Mouse (Mus musculus) bone marrow, adult 2 months (tissue): ENCODE data around the gene Hist1h1d.

ENCODE experiments used
- CTCF ChIP-seq: fragments of 200-500 bp; IDR thresholded peaks from 2 replicates; pipeline ENCODE4 v1.5.1; 2011; ENCODE audit warnings: low read length, control low read depth; ENCODE audit not compliant: control insufficient read depth, insufficient read depth
- POLR2A ChIP-seq: fragments of 200-500 bp; IDR thresholded peaks from 2 replicates; pipeline ENCODE4 v1.6.1; 2011; ENCODE audit warnings: low read depth, mild to moderate bottlenecking, control low read depth, low read length, borderline replicate concordance; ENCODE audit not compliant: control insufficient read depth

GRCm38 (mm10) chr13:23597957-23598356, 44.9 kb downstream of the Hist1h1d start:
- TF ChIP-seq CTCF = peak; percentile 66
- TF ChIP-seq POLR2A = no peak
